Comparison of ENCODE assay signal across 17 mouse cellular contexts in genomic region chr19:5570353-5571246, GRCm38 (mm10). TPM values are rescaled to one million over a fixed set of nuclear protein-coding genes. Genes with fewer than 3 reads are reported as not detected.
A peak's percentile ranks its signal among the peaks of the same experiment; 100 is the strongest.
DNase-seq lines count a peak whose midpoint lies in the region; ATAC-seq and TF ChIP-seq lines count a peak whose summit lies in the region.
"Had no signal": no experiment of that assay in that cellular context is flagged by ENCODE, and none has a peak within 500 bp of the region (broad histone marks: within the 10 kb centered on the region; RNA-seq: fewer than 3 reads in every experiment).

No protein-coding gene starts in this region.

- H3K4me3 ChIP-seq in forebrain, embryonic 11.5 days (ENCODE audit: low read depth, low read length): no peak overlapping the region
- H3K4me3 ChIP-seq in forebrain, embryonic 12.5 days (replicated peaks): no peak overlapping the region
- H3K4me3 ChIP-seq in liver, embryonic 12.5 days: no peak overlapping the region
- peak overlapping the region; percentile 21 to 27; a peak in 2 of 4 replicates for H3K4me3 ChIP-seq in ES-E14 (ENCODE audit: insufficient read depth in 1 of 2, low read depth in 1 of 2, low read length in 2 of 2, poor library complexity in 1 of 2, severe bottlenecking in 1 of 2)
- H3K4me3 ChIP-seq in liver, embryonic 15.5 days (replicated peaks): no peak overlapping the region; the same call in 1 of the 2 replicates
- H3K4me3 ChIP-seq in gastrocnemius, adult 2 months: no peak overlapping the region
- H3K4me3 ChIP-seq: neural tube, embryonic 12.5 days had no signal

- H3K9me3 ChIP-seq in forebrain, embryonic 11.5 days (ENCODE audit: control insufficient read depth, low read length): no peaks in the 10 kb centered on the region
- no peaks in the 10 kb centered on the region for H3K9me3 ChIP-seq in forebrain, embryonic 12.5 days
- no peaks in the 10 kb centered on the region for H3K9me3 ChIP-seq in liver, embryonic 12.5 days (replicated peaks)
- H3K9me3 ChIP-seq in ES-E14 (ENCODE audit: control insufficient read depth, insufficient read depth, low read depth, low read length): no peaks in the 10 kb centered on the region
- H3K9me3 ChIP-seq in liver, embryonic 15.5 days (replicated peaks): no peaks in the 10 kb centered on the region
- H3K9me3 ChIP-seq: neural tube, embryonic 12.5 days had no signal

- TF ChIP-seq CTCF in gastrocnemius, adult 2 months (IDR thresholded peaks at IDR 0.05): no peak

- H3K27me3 ChIP-seq in forebrain, embryonic 11.5 days (ENCODE audit: control insufficient read depth, insufficient read depth, low read length): peaks cover 4% of the 10 kb centered on the region; the same call in 1 of the 2 replicates
- peaks cover 32% of the 10 kb centered on the region for H3K27me3 ChIP-seq in forebrain, embryonic 12.5 days
- H3K27me3 ChIP-seq in liver, embryonic 12.5 days (replicated peaks): peaks cover 21% of the 10 kb centered on the region
- peaks cover 15% of the 10 kb centered on the region for H3K27me3 ChIP-seq in liver, embryonic 15.5 days

- in situ Hi-C loops in ES-E14 (cut with MboI; ENCODE audit: low sequenced_read_pairs in 2 of 2, unreplicated experiment in 2 of 2): loop anchor here in 1 of 2 experiments (5.0 kb wide), 1 partner anchor 43 kb away; no protein-coding TSS in a partner anchor

- H3K4me2 ChIP-seq in forebrain, embryonic 11.5 days (ENCODE audit: low read depth, low read length, severe bottlenecking): no peak overlapping the region
- H3K4me2 ChIP-seq in forebrain, embryonic 12.5 days: no peak overlapping the region
- H3K4me2 ChIP-seq in liver, embryonic 12.5 days: peak overlapping the region; percentile 98
- H3K4me2 ChIP-seq in liver, embryonic 15.5 days: peak overlapping the region; percentile 98; the same call in 1 of the 2 replicates
- H3K4me2 ChIP-seq: lung, embryonic 14.5 days; neural tube, embryonic 12.5 days had no signal

- H3K9ac ChIP-seq in forebrain, embryonic 11.5 days (ENCODE audit: low read length): no peak overlapping the region
- H3K9ac ChIP-seq in forebrain, embryonic 12.5 days: no peak overlapping the region
- H3K9ac ChIP-seq in liver, embryonic 12.5 days: no peak overlapping the region
- H3K9ac ChIP-seq in ES-E14 (ENCODE audit: insufficient read depth, low read depth, low read length, poor library complexity, severe bottlenecking): 0 out of 2 replicates have a peak overlapping the region, but pooled peaks have one; percentile 0
- no peak overlapping the region for H3K9ac ChIP-seq in liver, embryonic 15.5 days
- H3K9ac ChIP-seq: lung, embryonic 14.5 days; neural tube, embryonic 12.5 days had no signal

- WGBS in forebrain, embryonic 11.5 days: 90% methylated on average over 32 of the region's 32 CpGs
- 89% methylated on average over 32 of the region's 32 CpGs for WGBS in forebrain, embryonic 12.5 days
- 86% methylated on average over 32 of the region's 32 CpGs for WGBS in liver, embryonic 12.5 days (ENCODE audit: insufficient replicate concordance)
- WGBS in liver, embryonic 15.5 days (ENCODE audit: insufficient replicate concordance): 84% methylated on average over 32 of the region's 32 CpGs

- DNase-seq in forebrain, embryonic 11.5 days (ENCODE audit: low spot score): peak; percentile 54
- DNase-seq in liver (no peak), ES-E14 (ENCODE audit: low read depth, low spot score) (no peak)
- no peak for DNase-seq in gastrocnemius, adult 2 months
- DNase-seq: adrenal gland, adult 8-10 months; embryo, embryonic 11 days; kidney, adult 18-20 months; lung, embryonic 14.5 days had no signal

- H3K4me1 ChIP-seq in forebrain, embryonic 11.5 days (replicated peaks; ENCODE audit: control insufficient read depth, insufficient read depth, low read length): peaks cover 8% of the 10 kb centered on the region; the same call in 1 of the 2 replicates
- peaks cover 20% of the 10 kb centered on the region for H3K4me1 ChIP-seq in forebrain, embryonic 12.5 days
- H3K4me1 ChIP-seq in liver, embryonic 12.5 days: peaks cover 41% of the 10 kb centered on the region
- peaks cover 0 to 14% of the 10 kb centered on the region in 2 experiments; a peak in 2 of 4 replicates for H3K4me1 ChIP-seq in ES-E14 (ENCODE audit: control insufficient read depth in 2 of 2, insufficient read depth in 2 of 2, low read length in 2 of 2, poor library complexity in 1 of 2)
- peaks cover 43% of the 10 kb centered on the region for H3K4me1 ChIP-seq in liver, embryonic 15.5 days (replicated peaks)

- H3K36me3 ChIP-seq in forebrain, embryonic 11.5 days (ENCODE audit: control insufficient read depth, insufficient read depth, low read length): no peaks in the 10 kb centered on the region
- no peaks in the 10 kb centered on the region for H3K36me3 ChIP-seq in forebrain, embryonic 12.5 days (replicated peaks)
- H3K36me3 ChIP-seq in liver, embryonic 12.5 days: peaks cover 24% of the 10 kb centered on the region
- peaks cover 3% of the 10 kb centered on the region; the same call in 1 of the 2 replicates for H3K36me3 ChIP-seq in ES-E14 (ENCODE audit: control insufficient read depth, insufficient read depth, low read length, poor library complexity, severe bottlenecking)
- peaks cover 13% of the 10 kb centered on the region for H3K36me3 ChIP-seq in liver, embryonic 15.5 days (replicated peaks)
- H3K36me3 ChIP-seq: neural tube, embryonic 12.5 days had no signal

- no peak overlapping the region for H3K27ac ChIP-seq in forebrain, embryonic 11.5 days (ENCODE audit: low read depth, low read length)
- H3K27ac ChIP-seq in forebrain, embryonic 12.5 days: no peak overlapping the region
- H3K27ac ChIP-seq in liver, embryonic 12.5 days: no peak overlapping the region
- H3K27ac ChIP-seq in ES-E14 (ENCODE audit: insufficient read depth, low read depth, low read length, poor library complexity, severe bottlenecking): no peak overlapping the region
- peak overlapping the region; percentile 51; the same call in 1 of the 2 replicates for H3K27ac ChIP-seq in liver, embryonic 15.5 days (replicated peaks)
- H3K27ac ChIP-seq in gastrocnemius, adult 2 months: no peak overlapping the region
- H3K27ac ChIP-seq: neural tube, embryonic 12.5 days had no signal

- no peak for ATAC-seq in forebrain, embryonic 11.5 days (replicated peaks; ENCODE audit: low FRiP score)
- ATAC-seq in forebrain, embryonic 12.5 days (ENCODE audit: low FRiP score): no peak
- ATAC-seq in liver, embryonic 12.5 days: no peak
- ATAC-seq in liver, embryonic 15.5 days (ENCODE audit: insufficient read depth): no peak

- intact Hi-C loops in gastrocnemius, adult 2 months (cut with DNase I): no loop called here

TF ChIP-seq in ES-E14, 5 proteins besides CTCF, POLR2A, EP300 and RAD21:
- TF ChIP-seq HCFC1 (IDR thresholded peaks at IDR 0.05; ENCODE audit: borderline replicate concordance, insufficient read depth, low read length) (no peak), CHD2 (IDR thresholded peaks at IDR 0.05; ENCODE audit: low read depth, low read length) (no peak), ZC3H11A (IDR thresholded peaks at IDR 0.05; ENCODE audit: borderline replicate concordance, low read depth, low read length) (no peak), MAFK (IDR thresholded peaks at IDR 0.05; ENCODE audit: insufficient read depth, low read depth, low read length) (no peak), ZNF384 (IDR thresholded peaks at IDR 0.05; ENCODE audit: low read depth, low read length) (no peak)

RNA-seq across cellular contexts. Expression of gene Ap5b1, which starts 2.8 kb away (rescaled TPM):
- polyA plus RNA-seq in forebrain, embryonic 11.5 days (2014; fragmentation: Nextera tagmentation; extraction: Ambion mirVana): 1.9 and 2.5 TPM in 2 replicates
- polyA plus RNA-seq in forebrain, embryonic 12.5 days (2016; fragmentation: Nextera tagmentation; extraction: Ambion mirVana): 1.6 TPM in 2 replicates
- 3.4 and 3.5 TPM in 2 replicates for polyA plus RNA-seq in liver, embryonic 12.5 days (2016; fragmentation: Nextera tagmentation; extraction: Ambion mirVana)
- total RNA-seq in ES-E14 (2012; rRNA removed): 6.4 and 9.5 TPM in 2 replicates
- polyA plus RNA-seq in liver, embryonic 15.5 days (2015; fragmentation: Nextera tagmentation; extraction: Ambion mirVana): 3.6 and 4.0 TPM in 2 replicates
- 1 to 10 TPM; 2.0 to 2.3 TPM for total RNA-seq in gastrocnemius, adult 2 months (2021)

RNA-seq across cellular contexts. Expression of gene Ovol1, which starts 10.2 kb away (rescaled TPM):
- polyA plus RNA-seq in forebrain, embryonic 11.5 days (2014; fragmentation: Nextera tagmentation; extraction: Ambion mirVana): 0.11 and 0.35 TPM in 2 replicates
- 0.22 and 0.27 TPM in 2 replicates for polyA plus RNA-seq in forebrain, embryonic 12.5 days (2016; fragmentation: Nextera tagmentation; extraction: Ambion mirVana)
- polyA plus RNA-seq in liver, embryonic 12.5 days (2016; fragmentation: Nextera tagmentation; extraction: Ambion mirVana): not detected in 2 replicates
- 0.58 and 1.1 TPM in 2 replicates for total RNA-seq in ES-E14 (2012; rRNA removed)
- polyA plus RNA-seq in liver, embryonic 15.5 days (2015; fragmentation: Nextera tagmentation; extraction: Ambion mirVana): 0.05 TPM in 1 of 2 replicates, not detected in the other
- not detected for total RNA-seq in gastrocnemius, adult 2 months (2021)
- total RNA-seq: adrenal gland, adult 8-10 months; gastrocnemius, postnatal 36 days; hematopoietic stem cell, adult 5-6 weeks; layer of hippocampus, postnatal 25 days; left cerebral cortex, postnatal 25 days had no signal
- polyA plus RNA-seq: heart, embryonic 14.5 days had no signal

RNA-seq across cellular contexts. Expression of gene Rnaseh2c, which starts 31.1 kb away (rescaled TPM):
- 158 and 198 TPM in 2 replicates for polyA plus RNA-seq in forebrain, embryonic 11.5 days (2014; fragmentation: Nextera tagmentation; extraction: Ambion mirVana)
- 162 and 191 TPM in 2 replicates for polyA plus RNA-seq in forebrain, embryonic 12.5 days (2016; fragmentation: Nextera tagmentation; extraction: Ambion mirVana)
- polyA plus RNA-seq in liver, embryonic 12.5 days (2016; fragmentation: Nextera tagmentation; extraction: Ambion mirVana): 171 and 177 TPM in 2 replicates
- total RNA-seq in ES-E14 (2012; rRNA removed): 87.9 and 99.5 TPM in 2 replicates
- 100 and 122 TPM in 2 replicates for polyA plus RNA-seq in liver, embryonic 15.5 days (2015; fragmentation: Nextera tagmentation; extraction: Ambion mirVana)
- total RNA-seq in gastrocnemius, adult 2 months (2021): 10 to 100 TPM; 42.4 to 53.6 TPM

RNA-seq across cellular contexts. Expression of gene Kat5, which starts 39.4 kb away (rescaled TPM):
- polyA plus RNA-seq in forebrain, embryonic 11.5 days (2014; fragmentation: Nextera tagmentation; extraction: Ambion mirVana): 38.0 and 38.9 TPM in 2 replicates
- 65.7 and 77.2 TPM in 2 replicates for polyA plus RNA-seq in forebrain, embryonic 12.5 days (2016; fragmentation: Nextera tagmentation; extraction: Ambion mirVana)
- polyA plus RNA-seq in liver, embryonic 12.5 days (2016; fragmentation: Nextera tagmentation; extraction: Ambion mirVana): 24.9 and 26.8 TPM in 2 replicates
- total RNA-seq in ES-E14 (2012; rRNA removed): 52.2 and 75.6 TPM in 2 replicates
- polyA plus RNA-seq in liver, embryonic 15.5 days (2015; fragmentation: Nextera tagmentation; extraction: Ambion mirVana): 16.2 and 17.4 TPM in 2 replicates
- total RNA-seq in gastrocnemius, adult 2 months (2021): 10 to 100 TPM; 20.9 to 23.7 TPM

Comparison
In these comparisons a context has a peak if more than half of its experiments do, and no peak if none do; other contexts are left out.
1. H3K4me2 ChIP-seq: peak in liver, embryonic 12.5 days (single experiment) and liver, embryonic 15.5 days (single experiment); none in forebrain, embryonic 11.5 days (single experiment) and forebrain, embryonic 12.5 days (single experiment).
2. H3K4me3 ChIP-seq: peak in ES-E14 (2 of 2); none in forebrain, embryonic 11.5 days (single experiment), forebrain, embryonic 12.5 days (single experiment), liver, embryonic 12.5 days (single experiment), liver, embryonic 15.5 days (single experiment) and gastrocnemius, adult 2 months (single experiment).